Mouse (Mus musculus) spleen, embryonic (tissue): ENCODE data around the gene Abcc3.
"Not testable (repeated sequence)": the region's sequence is repeated elsewhere in the genome, so short reads cannot be mapped to it uniquely, and the experiment has no call there.

Experiments used
- CTCF ChIA-PET: fragments of 350-600 bp; sonication (Branson Sonifier 250); formaldehyde crosslinking; loops from one replicate; lab custom pipeline; 2022; lab: Charles Lee

The Abcc3 gene

DNA sequence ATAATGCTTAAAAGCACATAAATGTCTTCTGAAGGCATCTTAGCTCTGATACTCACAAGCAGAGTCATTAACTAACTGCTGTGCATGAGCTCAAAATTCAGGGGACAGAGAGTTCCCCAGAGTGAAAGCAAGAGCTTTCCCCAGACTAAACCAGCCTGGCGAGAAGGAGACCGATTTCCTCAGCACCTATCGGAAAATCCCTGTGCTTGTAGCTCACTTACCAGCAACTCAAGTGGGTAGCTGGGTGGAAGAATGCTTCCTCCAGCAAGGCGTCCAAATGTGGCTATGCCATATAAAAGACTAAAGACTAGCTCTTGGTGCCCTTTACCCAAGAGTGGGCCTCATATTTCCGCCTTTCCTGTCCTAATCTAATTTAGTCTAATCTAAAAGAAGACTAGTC lies 9.9 kb upstream of the Abcc3 start:
- CTCF ChIA-PET: no interaction called here

- CTCF ChIA-PET: not testable (repeated sequence)
These were observed 9.2 kb upstream of the Abcc3 start for GRCm38 (mm10) chr11:94402029-94402428.

DNA sequence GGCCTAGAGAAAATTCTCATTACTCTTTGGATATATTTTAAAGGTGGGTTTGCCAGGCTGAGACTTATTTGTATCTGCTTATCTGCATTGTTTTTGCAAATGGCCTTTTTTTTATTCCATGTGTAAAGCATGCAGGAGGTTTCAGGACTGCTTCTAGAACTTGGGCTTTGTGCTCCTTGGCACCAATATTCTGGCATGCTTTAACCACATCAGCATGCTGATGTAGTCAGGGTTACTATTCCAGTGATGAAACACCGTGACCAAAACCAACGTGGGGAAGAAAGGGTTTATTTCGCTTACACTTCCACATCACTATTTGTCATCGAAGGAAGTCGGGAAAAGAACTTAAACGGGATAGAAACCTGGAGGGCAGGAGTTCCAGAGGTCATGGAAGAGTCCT lies 8.2 kb upstream of the Abcc3 start:
- CTCF ChIA-PET: no interaction called here

DNA sequence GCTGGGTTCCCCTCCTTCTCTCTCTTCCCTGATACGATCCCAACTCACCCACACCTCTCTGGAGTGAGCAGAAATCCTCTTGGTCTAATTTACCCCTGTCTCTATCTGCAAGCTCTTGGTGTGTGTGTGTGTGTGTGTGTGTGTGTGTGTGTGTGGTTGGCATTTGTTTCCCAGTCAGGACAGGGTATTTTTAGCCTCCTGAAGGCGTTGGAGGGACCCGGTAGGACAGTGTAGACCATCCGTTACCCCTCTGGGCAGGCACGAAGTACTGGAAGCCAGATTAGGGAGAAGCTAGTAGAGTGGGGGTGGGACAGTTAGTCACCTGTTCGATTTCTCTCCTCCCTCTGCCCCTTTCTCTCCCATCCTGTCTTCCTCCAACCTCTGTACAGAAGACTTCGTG lies 1.3 kb upstream of the Abcc3 start:
- CTCF ChIA-PET: no interaction called here

DNA sequence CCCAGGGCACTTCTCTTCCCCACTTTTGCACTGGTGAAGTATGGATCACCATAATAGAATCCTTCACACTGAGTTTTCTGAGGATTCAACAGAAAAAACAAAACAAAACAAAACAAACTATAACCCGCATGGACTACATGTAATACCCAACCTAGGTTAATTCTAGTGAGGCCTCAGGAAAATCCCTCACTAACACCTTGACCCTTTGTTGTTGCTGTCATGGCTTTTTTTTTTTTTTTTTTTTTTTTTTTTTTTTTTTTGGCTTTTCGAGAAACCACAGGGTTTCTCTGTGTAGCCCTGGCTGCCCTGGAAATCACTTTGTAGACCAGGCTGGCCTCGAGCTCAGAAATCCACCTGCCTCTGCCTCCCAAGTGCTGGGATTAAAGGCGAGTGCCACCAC lies 693 bp upstream of the Abcc3 start:
- CTCF ChIA-PET: not testable (repeated sequence)

DNA sequence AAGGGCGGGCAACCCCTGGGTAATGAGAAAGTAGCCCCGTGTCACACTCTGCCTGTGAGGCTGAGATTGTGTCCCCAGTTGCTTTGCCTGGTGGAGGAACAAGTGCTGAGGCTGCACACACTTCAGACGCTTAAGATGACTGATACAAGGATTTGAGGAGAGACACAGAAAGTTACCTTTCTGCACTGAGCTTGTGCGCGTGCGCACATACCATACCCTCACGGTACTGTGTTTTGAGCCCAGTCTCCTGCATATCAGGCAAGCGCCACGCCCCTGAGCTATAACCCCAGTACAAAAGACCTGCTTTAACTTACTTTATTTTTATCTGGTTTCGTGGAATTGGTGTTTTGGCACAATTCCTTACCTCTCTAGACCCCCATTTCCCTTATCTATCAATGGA lies 1.1 kb downstream of the Abcc3 start:
- CTCF ChIA-PET: no interaction called here

GRCm38 (mm10) chr11:94390825-94391224 lies 2.0 kb downstream of the Abcc3 start:
- CTCF ChIA-PET: interaction anchor here (0.6 kb wide), 1 partner anchor 34 kb away, joined by 5 read pairs; no protein-coding TSS in a partner anchor

DNA sequence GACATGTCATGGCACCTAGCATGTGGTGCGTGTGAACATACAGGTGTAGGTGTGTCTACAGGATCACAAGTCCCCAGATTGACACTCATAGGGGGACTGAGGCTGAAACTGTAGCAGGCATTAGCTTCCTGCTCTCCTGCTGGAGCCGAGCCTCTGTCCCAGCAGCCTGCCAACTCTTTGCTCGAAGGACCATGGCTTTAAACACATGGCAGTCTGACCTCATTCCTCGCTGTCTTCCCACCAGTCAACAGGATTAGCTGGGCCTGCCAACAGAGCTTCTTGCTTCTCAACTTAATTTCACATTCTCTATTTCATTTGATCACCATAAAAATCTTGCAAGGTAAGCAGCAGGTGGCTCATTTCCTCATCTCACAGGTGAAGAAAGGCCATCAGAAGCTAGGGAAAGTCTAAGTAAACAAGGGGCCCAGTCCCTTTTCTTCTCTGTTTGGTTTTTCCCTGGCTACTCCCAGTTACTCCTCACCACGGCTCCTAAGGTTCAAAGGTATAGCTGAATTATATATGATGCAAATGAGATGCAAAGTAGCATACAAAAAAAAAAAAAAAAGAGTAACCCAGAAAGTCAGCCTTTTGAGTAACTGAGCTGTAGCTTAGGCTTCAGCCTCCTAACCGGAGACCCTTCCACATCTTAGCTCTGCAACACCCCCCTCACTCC lies 2.9 kb downstream of the Abcc3 start:
- CTCF ChIA-PET: no interaction called here

DNA sequence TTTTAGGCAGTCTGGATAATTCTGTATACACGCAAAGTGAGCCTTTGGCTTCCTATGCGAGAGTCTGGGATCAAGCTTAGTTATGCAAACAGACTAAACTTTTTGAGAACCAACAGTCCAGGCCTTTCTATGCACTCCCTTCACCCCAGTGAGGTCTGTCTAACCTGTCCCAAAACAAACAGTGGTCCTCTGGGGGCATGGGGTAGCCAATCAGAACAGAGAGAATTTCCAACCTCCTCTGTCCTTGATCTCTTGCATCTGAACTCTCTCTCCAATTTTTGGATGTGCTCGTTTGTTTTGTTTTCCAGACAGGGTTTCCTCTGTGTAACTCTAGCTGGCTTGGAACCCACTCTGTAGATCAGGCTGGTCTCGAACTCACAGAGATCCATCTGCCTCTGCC lies 3.8 kb downstream of the Abcc3 start:
- CTCF ChIA-PET: no interaction called here

- CTCF ChIA-PET: no interaction called here
These were observed 5.0 kb downstream of the Abcc3 start for GRCm38 (mm10) chr11:94387756-94388155.

DNA sequence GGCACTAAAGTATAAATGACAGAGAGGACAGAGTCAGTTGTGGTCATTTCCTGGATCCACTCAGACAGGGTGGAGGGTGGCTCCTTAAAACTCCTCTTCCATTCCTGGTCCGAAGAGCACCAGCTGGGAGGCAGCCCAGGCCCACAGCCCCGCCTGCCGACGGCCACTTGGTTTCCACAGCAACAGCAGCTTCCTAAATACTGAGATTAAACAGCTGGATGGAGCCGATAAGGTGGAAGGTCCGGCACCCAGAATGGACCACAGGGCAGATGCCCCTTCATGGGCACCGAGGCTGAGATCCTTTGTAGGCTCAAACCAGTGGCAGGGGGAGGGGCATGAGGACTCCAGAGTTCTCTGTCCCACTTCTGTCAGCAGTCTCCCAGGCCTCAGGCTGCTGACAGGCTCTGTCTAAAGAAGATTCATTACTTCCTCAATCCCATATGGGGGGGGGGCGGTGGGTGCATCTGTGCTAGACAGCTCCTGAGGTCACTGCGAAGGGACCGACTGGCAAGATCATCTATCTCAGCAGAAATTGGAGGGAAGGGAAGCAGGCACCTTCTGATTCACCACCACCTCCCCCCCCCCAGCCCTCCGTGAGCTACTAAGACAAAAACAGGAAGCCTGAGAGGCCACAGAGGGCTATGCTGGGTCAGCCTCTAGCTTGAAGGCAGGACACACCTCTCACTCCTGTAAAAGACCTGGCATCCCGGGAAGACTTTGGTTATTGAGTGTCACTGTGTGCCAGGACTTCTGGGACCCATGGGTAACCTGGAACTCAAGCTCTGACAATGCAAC lies 6.6 kb downstream of the Abcc3 start:
- CTCF ChIA-PET: interaction anchor here (0.8 kb wide), 1 partner anchor 27 kb away, joined by 3 read pairs; no protein-coding TSS in a partner anchor

DNA sequence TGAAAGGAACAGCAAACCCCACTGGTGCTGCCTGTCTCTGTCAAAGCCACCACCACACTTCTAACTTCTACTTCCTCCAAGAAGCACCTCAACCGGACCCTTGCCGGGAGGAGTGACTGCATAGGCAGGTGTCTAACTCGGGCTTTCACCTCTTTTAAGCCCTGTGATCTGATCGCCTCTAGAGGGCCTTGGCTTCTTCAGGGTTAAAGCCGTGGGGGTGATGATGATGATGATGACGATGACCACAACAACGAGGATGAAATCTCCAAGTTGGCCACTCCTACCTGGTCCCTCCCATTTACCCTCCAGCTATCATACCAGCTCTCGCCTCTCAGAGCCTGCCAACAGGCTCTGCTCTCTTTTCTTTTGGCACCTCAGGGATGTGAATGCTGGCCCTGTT lies 13.1 kb downstream of the Abcc3 start:
- CTCF ChIA-PET: no interaction called here

GRCm38 (mm10) chr11:94379061-94379460 lies 13.7 kb downstream of the Abcc3 start:
- CTCF ChIA-PET: no interaction called here

- CTCF ChIA-PET: no interaction called here
These were observed 18.4 kb downstream of the Abcc3 start for GRCm38 (mm10) chr11:94374276-94374948.

DNA sequence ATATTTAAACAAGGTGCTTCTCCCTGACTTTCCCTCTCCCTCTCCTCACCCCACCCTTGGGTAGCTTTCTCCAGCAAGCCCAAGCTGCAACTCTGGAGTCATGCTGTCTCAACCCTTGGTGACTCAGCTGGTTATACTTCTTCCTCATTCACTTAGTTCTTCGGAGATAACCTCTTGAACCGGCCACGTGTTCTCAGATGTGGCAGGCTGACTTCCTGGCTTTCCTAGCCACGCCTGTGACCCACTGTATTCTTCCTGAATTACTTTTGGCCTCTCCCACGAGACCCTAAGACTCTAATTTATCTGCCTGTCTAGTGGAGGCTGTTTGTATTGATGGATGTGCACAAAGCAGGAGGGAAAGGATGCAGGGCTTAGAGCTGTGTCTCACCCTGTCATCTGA lies 22.0 kb downstream of the Abcc3 start:
- CTCF ChIA-PET: interaction anchor here (0.5 to 1.0 kb wide), 3 partner anchors 31 to 49 kb away, joined by 3 to 10 read pairs (median 3); no protein-coding TSS in a partner anchor

- CTCF ChIA-PET: interaction anchor here (0.5 kb wide), 1 partner anchor 31 kb away, joined by 3 read pairs; no protein-coding TSS in a partner anchor
These were observed 22.8 kb downstream of the Abcc3 start for GRCm38 (mm10) chr11:94369981-94370380.

DNA sequence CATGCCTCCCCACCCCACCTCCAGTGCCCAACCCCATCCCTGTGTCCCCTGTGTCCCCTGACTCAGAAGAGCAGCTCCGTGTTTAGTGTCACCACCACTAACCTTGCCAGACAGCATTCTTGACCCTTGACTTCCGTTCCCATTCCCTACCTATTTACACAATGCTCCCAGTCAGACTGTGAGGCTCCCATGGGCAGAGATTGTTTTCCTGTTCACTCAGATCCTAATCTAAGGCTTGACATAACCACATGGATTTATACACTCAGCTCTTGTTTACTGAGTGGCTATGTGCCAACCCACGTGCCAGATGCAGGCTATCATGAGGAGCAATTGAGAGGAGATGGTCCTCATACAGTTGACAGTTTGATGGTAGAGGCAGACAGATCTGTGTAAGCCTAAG lies 27.5 kb downstream of the Abcc3 start:
- CTCF ChIA-PET: no interaction called here

- CTCF ChIA-PET: no interaction called here
These were observed 29.1 kb downstream of the Abcc3 start for GRCm38 (mm10) chr11:94363690-94364089.

- CTCF ChIA-PET: no interaction called here
These were observed 30.7 kb downstream of the Abcc3 start for GRCm38 (mm10) chr11:94362101-94362500.

DNA sequence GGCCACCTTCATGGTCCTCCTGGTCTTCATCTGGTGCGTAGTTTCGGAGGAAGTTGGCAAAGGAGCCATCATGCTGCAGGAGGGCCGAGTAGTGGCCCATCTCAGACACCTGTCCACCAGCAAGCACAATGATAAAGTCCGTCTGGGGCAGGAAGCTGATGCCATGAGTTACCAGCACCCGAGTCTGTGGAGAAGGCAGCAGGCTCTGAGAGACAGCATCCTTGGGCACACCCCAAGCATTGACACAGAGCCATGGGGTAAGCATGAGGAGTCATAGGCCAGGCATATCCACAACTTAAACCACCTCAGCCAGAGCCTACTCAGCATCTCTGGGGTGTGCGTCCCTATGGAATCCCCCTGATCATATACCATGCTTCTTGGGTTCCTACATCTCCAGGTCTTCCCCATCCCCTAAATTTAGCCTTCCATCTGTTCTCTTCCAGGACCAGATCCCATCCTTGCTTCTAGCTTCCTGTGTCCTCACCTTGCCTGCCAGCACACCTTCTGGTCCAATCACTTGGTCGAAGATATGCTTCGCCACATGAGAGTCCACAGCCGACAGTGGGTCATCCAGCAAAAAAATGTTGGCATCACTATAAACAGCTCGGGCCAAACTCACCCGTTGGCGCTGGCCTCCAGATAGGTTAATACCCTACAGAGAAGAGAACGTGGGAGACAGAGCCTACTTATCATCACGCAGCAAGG lies 31.5 kb downstream of the Abcc3 start:
- CTCF ChIA-PET: no interaction called here

GRCm38 (mm10) chr11:94359168-94359567 lies 33.6 kb downstream of the Abcc3 start:
- CTCF ChIA-PET: interaction anchor here (0.9 kb wide), 1 partner anchor 26 kb away, joined by 3 read pairs; no protein-coding TSS in a partner anchor
